Mouse (Mus musculus) cerebellum, adult 2 months (tissue): ENCODE data around the gene Cbarp. TPM values are rescaled to one million over a fixed set of nuclear protein-coding genes. Genes with fewer than 3 reads are reported as not detected.

Experiments
- DNase-seq, 2 experiments: peaks; one replicate each; pipeline ENCODE4 v3.0.0; 2021
- H3K27ac ChIP-seq: fragments of 200-500 bp; 2 replicates; pipeline ENCODE4 v1.5.1; 2012; ENCODE audit warnings: low read length, control low read depth, inconsistent platforms; ENCODE audit not compliant: insufficient read depth
- H3K27me3 ChIP-seq: fragments of 200-500 bp; 2 replicates; pipeline ENCODE4 v1.6.1; 2012; ENCODE audit warnings: inconsistent platforms, mild to moderate bottlenecking, low read length, moderate library complexity; ENCODE audit not compliant: control insufficient read depth, insufficient read depth
- H3K4me1 ChIP-seq: fragments of 200-500 bp; 2 replicates; pipeline ENCODE4 v1.6.1; 2011; ENCODE audit warnings: low read length; ENCODE audit not compliant: control insufficient read depth, insufficient read depth
- H3K4me3 ChIP-seq: fragments of 200-500 bp; replicated peaks from 2 replicates; pipeline ENCODE3; 2011; ENCODE audit warnings: mild to moderate bottlenecking, low read depth, low read length, control low read depth; ENCODE audit not compliant: insufficient read depth
- CTCF ChIP-seq: fragments of 200-500 bp; IDR thresholded peaks from 2 replicates; pipeline ENCODE4 v1.5.1; 2011; ENCODE audit warnings: low read depth, mild to moderate bottlenecking, control low read depth, low read length, moderate library complexity, borderline replicate concordance; ENCODE audit not compliant: insufficient read depth
- POLR2A ChIP-seq: fragments of 200-500 bp; IDR thresholded peaks from 2 replicates; pipeline ENCODE4 v1.6.1; 2011; ENCODE audit warnings: low read length, control low read depth, borderline replicate concordance; ENCODE audit not compliant: insufficient read depth
- WGBS: fragments of 180-500 bp; shearing (Covaris S2); methylation state at CpG from one replicate; pipeline ENCODE4 v1.1.7; 2018; 5-methylcytosine and 5-hydroxymethylcytosine counted together
- polyA plus RNA-seq: library from polyadenylated mRNA; depleted of rRNA; stranded (reverse); fragments of >200 nt; gene quantifications from 2 replicates; pipeline ENCODE4 v1.2.3, GENCODE M21; 2012; rRNA removed

Cbarp gene
- polyA plus RNA-seq, 1 experiment, result 151 TPM

DNA sequence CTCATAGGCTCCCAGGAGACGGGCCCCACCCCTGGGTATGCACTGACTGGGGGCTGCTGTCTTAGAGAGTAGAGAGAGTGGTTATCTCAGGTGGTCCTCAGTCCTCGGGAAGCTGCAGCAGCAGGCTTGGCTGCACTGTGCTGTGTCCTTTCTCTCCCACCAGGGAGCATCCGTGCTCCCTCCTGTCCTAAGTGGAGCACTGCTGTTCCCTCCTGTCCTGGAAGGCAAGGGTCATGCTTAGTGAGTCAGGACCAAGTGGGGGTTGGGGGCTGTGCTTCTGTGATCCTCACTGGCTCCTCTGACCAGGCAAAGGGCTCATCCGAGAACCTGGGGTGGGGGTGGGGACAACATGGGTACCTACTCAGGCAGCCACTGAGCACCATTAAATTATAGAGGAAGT, 51.5 kb downstream of the Cbarp start:
- Histone ChIP-seq H3K27me3 (no peaks in the 10 kb centered on the region), H3K27ac (no peak overlapping the region), H3K4me3 (no peak overlapping the region), H3K4me1 (peaks cover 29% of the 10 kb centered on the region)
- WGBS, result 48% methylated on average over 4 of the region's 4 CpGs
- no peak for TF ChIP-seq POLR2A
- TF ChIP-seq CTCF, result 0 out of 2 replicates have a peak, but pooled peaks have one; percentile 19
- no peak for DNase-seq

DNA sequence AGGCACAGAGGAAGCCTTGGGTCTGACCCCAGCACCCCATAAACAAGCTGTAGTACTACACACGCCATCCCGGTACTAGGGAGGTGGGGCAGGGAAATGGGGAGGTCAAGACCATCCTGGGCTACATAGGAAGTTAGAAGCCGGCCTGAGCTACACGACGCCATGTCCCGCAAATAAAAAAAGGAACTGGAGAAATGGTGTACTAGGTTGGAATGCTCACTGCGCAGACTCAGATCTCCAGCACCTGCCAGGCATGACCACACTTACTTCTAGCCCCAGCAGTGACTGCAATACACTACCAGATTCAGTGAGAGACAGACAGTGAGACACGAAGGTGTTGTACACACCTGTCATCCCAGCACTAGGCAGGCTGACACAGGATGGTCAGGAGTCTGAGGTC, 53.2 kb downstream of the Cbarp start:
- no peak for DNase-seq
- H3K4me3 ChIP-seq, result no peak overlapping the region
- no peak overlapping the region for H3K27ac ChIP-seq
- TF ChIP-seq POLR2A, result no peak
- TF ChIP-seq CTCF, result no peak
- H3K27me3 ChIP-seq, result no peaks in the 10 kb centered on the region
- 95% methylated on average over 8 of the region's 8 CpGs for WGBS
- peaks cover 26% of the 10 kb centered on the region for H3K4me1 ChIP-seq

DNA sequence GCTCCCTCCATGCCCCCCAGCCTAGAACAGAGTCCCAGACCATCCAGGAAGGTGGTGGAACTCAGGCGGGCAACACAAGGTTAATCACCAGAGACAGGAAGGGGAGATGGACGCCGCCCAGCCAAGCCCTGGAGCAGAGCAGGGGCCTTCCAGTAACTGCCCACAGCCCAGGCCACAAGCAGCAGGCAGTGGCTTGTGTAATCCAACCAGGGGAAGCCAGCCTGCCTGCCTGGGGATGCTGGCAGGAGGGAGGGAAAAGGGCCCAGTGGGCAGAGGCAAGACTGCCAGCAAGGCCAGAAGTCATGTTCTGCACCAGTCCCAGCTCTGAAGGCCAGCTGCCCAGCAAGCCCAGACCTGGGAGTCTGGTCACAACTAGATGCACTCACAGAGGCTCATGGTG, 53.8 kb downstream of the Cbarp start:
- peaks cover 26% of the 10 kb centered on the region for H3K4me1 ChIP-seq
- WGBS, result 27% methylated on average over 3 of the region's 3 CpGs
- TF ChIP-seq POLR2A (no peak), CTCF (no peak)
- peak in 1 of 2 experiments; percentile 47 for DNase-seq
- H3K27ac ChIP-seq, result no peak overlapping the region
- no peak overlapping the region for H3K4me3 ChIP-seq
- H3K27me3 ChIP-seq, result no peaks in the 10 kb centered on the region

DNA sequence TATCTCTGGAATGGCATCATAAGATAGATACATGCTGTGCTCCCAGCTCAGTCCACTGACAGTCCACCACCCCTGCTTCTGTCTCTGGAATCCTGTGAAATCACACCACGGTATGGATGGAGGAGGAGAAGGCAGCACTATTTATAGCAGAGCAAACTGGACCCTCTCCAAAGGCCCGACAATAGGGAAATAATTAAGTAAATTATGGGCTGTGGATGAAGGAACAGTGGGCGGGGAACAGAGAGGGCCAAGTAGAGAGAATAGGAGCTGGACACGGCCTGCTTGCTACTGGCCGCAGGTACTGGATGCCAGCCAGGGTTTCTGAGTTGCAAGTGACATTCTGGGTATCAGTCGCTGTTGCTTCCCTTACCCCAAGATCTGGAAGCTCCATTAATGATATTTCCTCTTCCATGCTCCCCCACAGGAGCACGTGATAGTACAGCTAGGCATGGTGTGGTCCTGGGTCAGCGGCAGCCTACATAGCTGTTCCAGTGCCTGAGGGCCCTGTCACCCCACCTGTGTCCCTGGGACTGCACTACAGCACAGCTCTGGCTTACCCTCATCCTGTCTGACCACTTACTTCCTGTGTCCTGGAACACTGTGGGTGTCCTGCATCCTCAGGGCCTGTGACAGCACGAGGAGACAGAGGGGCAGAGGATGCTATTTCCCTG, 55.7 kb downstream of the Cbarp start:
- Histone ChIP-seq H3K27me3 (no peaks in the 10 kb centered on the region), H3K27ac (no peak overlapping the region), H3K4me3 (no peak overlapping the region), H3K4me1 (peaks cover 26% of the 10 kb centered on the region)
- peak; percentile 55 to 60 for DNase-seq
- TF ChIP-seq CTCF, result no peak
- no peak for TF ChIP-seq POLR2A
- 21% methylated on average over 9 of the region's 9 CpGs for WGBS

- no peak for TF ChIP-seq CTCF
- Histone ChIP-seq H3K4me1 (peaks cover 12% of the 10 kb centered on the region), H3K4me3 (no peak overlapping the region), H3K27me3 (no peaks in the 10 kb centered on the region), H3K27ac (no peak overlapping the region)
- 86% methylated on average over 3 of the region's 3 CpGs for WGBS
- DNase-seq, result no peak
These were observed 59.6 kb downstream of the Cbarp start for GRCm38 (mm10) chr10:80081075-80081474.

Other genes starting within 250 kb of the Cbarp start
- gene Cfd, start 250.0 kb downstream of the Cbarp start, polyA plus RNA-seq, result 0.29 and 0.41 TPM in 2 replicates
- gene Med16, start 231.9 kb downstream of the Cbarp start, polyA plus RNA-seq, result 46.5 and 47.4 TPM in 2 replicates
- gene Gm26602, start 230.0 kb downstream of the Cbarp start, polyA plus RNA-seq, result not detected in 2 replicates
- 12.1 and 12.8 TPM in 2 replicates for gene Kiss1r, start 223.9 kb downstream of the Cbarp start, polyA plus RNA-seq
- gene R3hdm4, start 219.6 kb downstream of the Cbarp start, polyA plus RNA-seq, result 156 and 162 TPM in 2 replicates
- 4.7 TPM in 2 replicates for gene Arid3a, start 213.8 kb downstream of the Cbarp start, polyA plus RNA-seq
- gene Wdr18, start 180.7 kb downstream of the Cbarp start, polyA plus RNA-seq, result 56.2 and 57.4 TPM in 2 replicates
- gene Grin3b, start 170.1 kb downstream of the Cbarp start, polyA plus RNA-seq, result 5.5 and 5.9 TPM in 2 replicates
- gene Tmem259, start 156.5 kb downstream of the Cbarp start, polyA plus RNA-seq, result 191 and 204 TPM in 2 replicates
- gene Cnn2, start 152.3 kb downstream of the Cbarp start, polyA plus RNA-seq, result 8.2 and 9.3 TPM in 2 replicates
- gene Abca7, start 144.3 kb downstream of the Cbarp start, polyA plus RNA-seq, result 31.1 and 32.4 TPM in 2 replicates
- gene Arhgap45, start 124.2 kb downstream of the Cbarp start, polyA plus RNA-seq, result 2.2 and 2.7 TPM in 2 replicates
- gene Polr2e, start 101.0 kb downstream of the Cbarp start, polyA plus RNA-seq, result 224 and 231 TPM in 2 replicates
- gene Gpx4, start 93.7 kb downstream of the Cbarp start, polyA plus RNA-seq, result 888 and 964 TPM in 2 replicates
- gene Sbno2, start 35.3 kb downstream of the Cbarp start, polyA plus RNA-seq, result 25.4 and 28.9 TPM in 2 replicates
- 110 and 112 TPM in 2 replicates for gene Stk11, start 25.0 kb downstream of the Cbarp start, polyA plus RNA-seq
- gene Atp5d, start 2.2 kb downstream of the Cbarp start, polyA plus RNA-seq, result 736 and 758 TPM in 2 replicates
- gene Midn, start 7.4 kb upstream of the Cbarp start, polyA plus RNA-seq, result 26.1 and 26.5 TPM in 2 replicates
- 240 and 261 TPM in 2 replicates for gene Cirbp, start 25.1 kb upstream of the Cbarp start, polyA plus RNA-seq
- gene 1600002K03Rik, start 32.1 kb upstream of the Cbarp start, polyA plus RNA-seq, result 16.4 and 18.0 TPM in 2 replicates
- 10.2 and 10.7 TPM in 2 replicates for gene Efna2, start 38.6 kb upstream of the Cbarp start, polyA plus RNA-seq
- gene Mum1, start 85.6 kb upstream of the Cbarp start, polyA plus RNA-seq, result 41.1 and 42.5 TPM in 2 replicates
- gene Ndufs7, start 108.3 kb upstream of the Cbarp start, polyA plus RNA-seq, result 668 and 680 TPM in 2 replicates
- 52.9 and 54.5 TPM in 2 replicates for gene Gamt, start 120.2 kb upstream of the Cbarp start, polyA plus RNA-seq
- 90.2 and 92.7 TPM in 2 replicates for gene Dazap1, start 120.7 kb upstream of the Cbarp start, polyA plus RNA-seq
- gene Rps15, start 151.6 kb upstream of the Cbarp start, polyA plus RNA-seq, result 1,303 and 1,454 TPM in 2 replicates
- 67.1 and 69.1 TPM in 2 replicates for gene Apc2, start 155.1 kb upstream of the Cbarp start, polyA plus RNA-seq
- 49.7 and 51.1 TPM in 2 replicates for gene 2310011J03Rik, start 179.7 kb upstream of the Cbarp start, polyA plus RNA-seq
- 13.7 and 14.1 TPM in 2 replicates for gene Pcsk4, start 188.7 kb upstream of the Cbarp start, polyA plus RNA-seq
- gene Reep6, start 189.1 kb upstream of the Cbarp start, polyA plus RNA-seq, result 9.0 and 10.3 TPM in 2 replicates
- gene Adamtsl5, start 207.6 kb upstream of the Cbarp start, polyA plus RNA-seq, result 7.9 and 10.8 TPM in 2 replicates
- gene Plk5, start 215.6 kb upstream of the Cbarp start, polyA plus RNA-seq, result 145 and 151 TPM in 2 replicates
- gene Mex3d, start 246.8 kb upstream of the Cbarp start, polyA plus RNA-seq, result 16.1 and 16.2 TPM in 2 replicates